Mouse (Mus musculus) olfactory bulb, adult 2 months (tissue): ENCODE data around the gene Asphd2.

Experiments
- CTCF ChIP-seq: fragments of 200-500 bp; IDR thresholded peaks from 2 replicates; pipeline ENCODE4 v1.5.1; 2012; ENCODE audit warnings: low read depth, mild to moderate bottlenecking, low read length, moderate library complexity; ENCODE audit not compliant: insufficient read depth
- POLR2A ChIP-seq: fragments of 200-500 bp; IDR thresholded peaks from 2 replicates; pipeline ENCODE4 v1.6.1; 2012; ENCODE audit warnings: mild to moderate bottlenecking, low read depth, low read length, moderate library complexity; ENCODE audit not compliant: insufficient read depth

DNA sequence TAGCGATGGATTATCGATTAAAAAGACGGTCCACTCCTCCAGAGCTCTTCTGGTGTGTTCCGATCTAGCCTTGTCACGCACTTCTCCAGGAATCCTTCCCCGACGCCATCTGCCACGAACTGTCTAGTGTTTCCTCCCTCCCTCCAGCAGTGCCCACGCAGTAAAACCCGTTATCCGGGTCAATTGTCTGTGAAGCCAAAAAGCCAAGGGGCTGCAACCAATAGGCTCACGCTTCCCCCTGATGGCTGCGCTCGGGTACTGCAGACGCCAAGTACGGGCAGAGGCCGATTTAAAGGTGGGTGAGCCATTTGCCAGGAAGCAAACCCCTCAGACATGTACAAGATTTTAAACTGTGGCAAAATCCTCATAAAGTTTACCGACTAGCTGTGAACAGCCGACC lies 34.3 kb upstream of the Asphd2 start:
- TF ChIP-seq CTCF (peak; percentile 76), POLR2A (no peak)
